Mouse (Mus musculus): ENCODE measurements at regions not wholly inside any gene's neighbourhood (a gene's known extent, or its start where the extent isn't known, plus 50 kb on each side); places are given as distances from the start of the nearest gene placed in this dataset.
"Not testable (repeated sequence)": the region's sequence is repeated elsewhere in the genome, so short reads cannot be mapped to it uniquely, and the experiment has no call there.

DNA sequence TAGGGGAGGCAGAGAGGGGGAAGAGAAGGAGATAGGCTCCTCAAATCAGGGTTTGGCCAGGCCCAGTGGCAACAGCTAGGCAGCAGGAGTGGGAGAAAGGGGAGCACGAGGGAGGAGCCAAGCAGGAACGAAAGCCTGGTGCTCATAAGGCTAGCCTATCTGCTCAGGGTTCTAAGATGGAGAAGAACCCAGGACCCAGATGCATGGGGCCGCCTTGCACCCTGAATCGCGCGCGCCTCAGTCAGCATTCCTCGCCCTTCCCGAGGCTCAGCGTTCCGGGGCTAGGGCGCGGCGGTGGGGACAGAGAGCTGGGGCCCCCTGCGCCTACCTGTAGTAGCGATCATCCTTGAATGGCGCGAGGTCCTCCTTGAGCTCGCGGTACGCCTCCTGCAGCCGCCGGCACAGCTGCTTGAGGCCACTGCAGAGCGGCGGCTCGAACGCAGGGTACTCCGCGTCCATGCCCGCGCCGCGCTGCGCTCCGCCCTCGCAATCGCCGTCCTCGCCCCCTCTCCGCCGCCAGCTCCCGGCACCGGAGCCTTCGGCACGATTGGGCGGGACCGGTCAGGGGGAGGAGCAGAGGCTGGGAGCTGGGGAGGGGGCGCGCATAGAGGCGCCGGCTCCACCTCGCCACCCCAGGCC, 60.1 kb downstream of the Dynlt1b start:
- DNase-seq (ENCODE audit: low spot score) = not testable (repeated sequence)

DNA sequence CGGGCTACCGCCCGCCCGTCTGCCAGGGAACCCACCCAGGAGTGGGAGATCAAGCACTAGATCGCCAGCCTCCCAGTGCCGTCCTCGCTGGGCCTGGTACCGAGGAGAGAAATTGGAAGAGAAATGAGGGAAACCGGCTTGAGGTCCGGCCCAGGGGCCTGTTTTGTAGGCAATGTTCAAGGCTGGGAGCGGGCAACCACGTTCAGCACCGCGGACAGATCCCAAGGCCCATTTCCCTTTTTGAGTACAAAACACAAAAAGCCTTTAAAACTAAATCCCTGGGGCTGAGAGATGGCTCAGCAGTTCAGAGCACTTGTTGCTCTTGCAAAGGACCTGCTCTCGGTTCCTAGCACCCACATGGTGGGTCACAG, 60.6 kb downstream of the Dynlt1b start:
- DNase-seq (ENCODE audit: low spot score) = not testable (repeated sequence)

DNA sequence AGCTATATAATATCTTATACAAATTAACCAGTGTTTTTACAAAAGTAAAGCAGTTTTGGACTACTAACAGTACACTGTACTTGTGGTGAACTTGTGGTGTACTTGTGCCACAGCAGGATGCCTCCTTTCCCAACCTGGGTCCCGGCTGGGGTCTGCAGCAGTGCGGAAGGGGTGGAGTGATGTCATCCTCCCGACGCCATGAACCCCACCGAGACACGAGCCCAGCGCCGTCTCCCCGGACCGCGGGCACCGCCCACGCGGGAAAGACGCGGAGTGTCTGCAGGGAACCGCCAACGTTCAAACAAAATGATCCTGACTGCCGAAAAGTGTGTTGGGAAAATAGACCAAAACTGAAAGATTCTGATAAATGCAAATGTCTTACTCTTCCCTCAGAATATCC, 62.6 kb downstream of the Dynlt1b start:
- DNase-seq (ENCODE audit: low spot score) = not testable (repeated sequence)

DNA sequence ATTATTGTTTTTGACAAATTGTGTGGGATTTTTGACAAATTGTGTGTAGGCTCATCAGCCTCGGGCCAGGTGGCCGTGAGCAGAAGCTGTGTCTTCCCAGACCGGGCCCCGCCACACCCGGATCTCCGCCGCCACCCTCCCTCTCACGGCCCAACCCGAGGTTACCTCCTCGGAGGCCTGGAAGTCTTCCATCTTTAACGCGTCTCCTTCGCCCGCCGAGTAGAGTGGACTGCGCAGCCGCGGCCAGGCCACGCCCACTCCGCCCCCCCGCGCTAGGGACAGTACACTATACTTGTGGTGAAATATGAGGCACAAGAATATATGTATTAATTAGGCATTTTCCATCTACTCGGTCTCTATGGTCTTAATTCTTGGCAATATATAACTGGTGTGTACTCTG, 63.0 kb downstream of the Dynlt1b start:
- peak; percentile 63 for DNase-seq (ENCODE audit: low spot score)

DNA sequence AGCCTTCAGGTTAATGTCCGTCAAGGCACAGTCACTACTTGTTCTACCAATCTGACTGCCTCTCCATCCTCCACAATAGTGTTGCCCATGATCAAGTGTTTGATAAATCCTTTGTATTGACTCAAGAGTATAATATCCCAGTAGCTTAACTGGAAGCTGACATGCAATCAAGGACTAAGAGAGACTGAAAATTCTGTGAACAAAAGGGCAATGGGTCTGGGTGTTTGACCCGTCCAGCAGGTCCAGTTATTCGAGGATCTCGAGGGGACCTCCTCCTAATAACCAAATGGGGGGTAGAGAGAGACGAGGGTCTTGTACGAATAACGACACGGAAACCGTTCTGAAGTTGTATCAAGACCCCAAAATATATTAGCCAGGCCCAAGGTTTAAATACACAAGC, 66.6 kb downstream of the Dynlt1b start:
- DNase-seq (ENCODE audit: low spot score) = not testable (repeated sequence)

DNA sequence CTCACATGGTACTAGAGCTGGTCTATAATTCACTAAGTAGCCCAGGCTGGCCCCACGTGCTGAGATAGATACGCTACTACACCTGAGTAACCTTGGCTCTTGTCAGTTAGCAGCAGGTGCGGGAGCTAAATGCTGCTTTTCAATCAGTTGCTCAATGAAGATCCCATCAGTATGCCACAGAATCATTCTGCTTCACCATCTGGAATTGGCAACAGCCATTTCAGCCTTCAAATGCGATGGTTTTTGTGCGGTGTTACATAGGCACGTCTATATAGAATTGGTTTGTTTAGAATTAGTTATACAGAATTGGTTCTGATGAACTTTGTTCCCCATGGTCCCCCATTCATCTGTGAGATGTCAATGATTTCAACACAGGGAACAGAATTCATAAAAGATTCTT, 72.8 kb downstream of the Dynlt1b start:
- not testable (repeated sequence) for DNase-seq (ENCODE audit: low spot score)

DNA sequence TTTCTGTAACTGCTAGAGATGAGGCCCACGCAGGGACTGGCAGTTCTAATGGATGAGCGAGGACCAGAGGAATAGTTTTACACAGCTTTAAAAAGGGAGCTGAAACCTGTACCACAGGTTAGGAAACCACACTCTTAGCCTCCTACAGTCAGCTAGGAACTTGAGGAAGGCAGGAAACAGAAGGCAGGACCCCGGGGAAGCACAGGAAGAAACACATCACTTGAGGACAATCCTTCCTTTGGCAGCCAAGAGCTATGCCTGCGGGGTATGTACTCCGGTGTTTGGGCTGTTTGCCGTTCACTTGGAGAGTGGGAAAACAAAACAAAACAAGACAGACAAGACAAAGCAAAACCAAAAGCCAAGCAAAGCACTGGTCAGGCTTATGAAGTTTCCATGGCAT, 76.0 kb downstream of the Dynlt1b start:
- DNase-seq (ENCODE audit: low spot score) = not testable (repeated sequence)

DNA sequence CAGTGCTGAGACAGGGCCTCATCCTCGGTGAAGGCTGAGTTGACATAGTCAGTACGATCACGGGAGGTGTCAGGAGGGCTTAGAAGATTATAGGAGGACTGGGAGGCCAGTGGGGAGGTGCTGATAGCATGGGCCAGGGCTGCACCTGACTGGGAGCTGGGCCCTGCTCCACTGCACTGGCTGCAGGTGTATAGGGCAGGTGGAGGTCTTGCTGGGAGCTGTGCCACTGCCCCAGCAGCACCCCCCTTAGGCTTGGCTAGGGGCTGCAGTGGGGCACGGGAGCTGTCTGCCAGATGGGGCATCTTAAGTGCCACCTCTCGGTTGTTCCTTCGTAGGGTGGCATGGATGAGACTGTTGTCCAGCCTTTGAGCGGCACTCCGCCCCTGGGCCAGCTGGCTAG, 85.2 kb downstream of the Dynlt1b start:
- DNase-seq (ENCODE audit: low spot score) = not testable (repeated sequence)

DNA sequence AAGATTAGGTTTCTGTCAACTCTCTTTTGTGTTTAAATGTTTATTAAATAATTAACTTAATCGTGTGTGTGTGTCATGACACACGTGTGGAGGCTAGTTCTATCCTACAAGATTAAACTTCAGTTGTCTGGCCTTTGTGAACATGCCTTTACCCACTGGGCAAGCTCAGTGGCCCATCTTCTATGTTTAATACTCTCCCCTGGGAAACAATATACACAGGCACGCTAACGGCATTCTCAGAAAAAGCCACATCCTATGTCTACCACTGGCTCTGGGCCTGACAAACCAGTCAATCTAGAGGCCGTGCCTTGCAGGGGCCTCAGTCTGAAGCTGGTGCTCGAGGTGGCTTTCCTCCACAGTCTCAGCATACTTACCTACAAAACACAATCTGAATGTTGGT, 82.4 kb upstream of the Dynlt1c start:
- not testable (repeated sequence) for DNase-seq (ENCODE audit: low spot score)

DNA sequence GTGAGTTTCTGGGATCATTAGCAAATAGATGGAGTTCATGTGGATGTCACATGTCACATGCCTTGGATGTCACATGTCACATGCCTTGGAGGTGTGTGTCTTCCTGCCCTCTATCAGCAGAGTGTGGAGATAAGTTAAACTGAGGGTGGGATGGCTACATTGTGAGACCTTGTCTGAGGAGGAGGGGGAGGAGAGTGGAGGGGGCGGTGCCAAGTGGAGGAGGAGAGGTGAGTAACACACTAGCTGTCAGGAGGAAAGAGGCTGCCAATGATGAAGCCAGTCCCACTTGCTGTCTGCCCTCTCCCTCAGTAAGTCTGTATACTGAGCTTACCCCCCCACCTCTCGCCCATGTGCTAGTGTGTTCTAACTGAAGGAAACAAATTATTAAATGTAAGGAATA, 81.5 kb upstream of the Dynlt1c start:
- DNase-seq (ENCODE audit: low spot score) = not testable (repeated sequence)

DNA sequence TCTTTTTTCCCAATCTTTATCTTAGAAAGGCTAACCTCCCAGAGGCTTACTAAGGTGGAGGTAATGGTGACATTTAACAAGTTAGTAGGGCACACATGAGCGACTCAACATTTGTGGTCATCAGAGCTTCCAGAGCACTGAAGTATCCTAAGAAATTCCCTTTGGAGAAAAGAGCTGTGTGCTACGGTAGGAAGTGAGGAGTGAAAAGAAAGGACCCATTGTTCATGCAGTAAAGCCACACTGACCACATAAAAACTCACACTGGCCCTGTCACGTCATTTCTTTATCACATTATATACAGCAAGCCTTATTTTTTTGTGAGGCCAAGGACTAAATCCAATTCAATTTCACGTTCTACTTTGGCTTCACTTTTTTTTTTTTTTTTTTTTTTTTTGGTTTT, 80.7 kb upstream of the Dynlt1c start:
- not testable (repeated sequence) for DNase-seq (ENCODE audit: low spot score)

DNA sequence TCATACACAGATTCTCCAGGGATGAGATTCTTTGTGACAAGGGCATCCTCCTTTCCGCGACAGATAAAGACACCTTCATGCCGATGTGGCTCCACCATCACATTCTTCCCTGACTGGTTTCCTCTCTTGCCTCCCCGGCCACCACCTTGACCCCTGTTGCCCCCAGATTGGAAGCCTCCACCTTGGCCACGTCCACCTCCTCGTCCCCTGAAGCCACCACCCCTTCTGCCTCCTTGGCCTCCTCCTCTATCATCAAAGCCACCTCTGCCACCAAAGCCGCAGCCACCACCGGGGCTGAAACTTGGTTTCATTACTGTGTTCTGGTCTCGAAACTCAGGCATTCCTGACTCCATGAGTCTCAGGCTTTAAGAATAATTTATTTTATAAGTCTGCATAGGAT, 79.3 kb upstream of the Dynlt1c start:
- not testable (repeated sequence) for DNase-seq (ENCODE audit: low spot score)

DNA sequence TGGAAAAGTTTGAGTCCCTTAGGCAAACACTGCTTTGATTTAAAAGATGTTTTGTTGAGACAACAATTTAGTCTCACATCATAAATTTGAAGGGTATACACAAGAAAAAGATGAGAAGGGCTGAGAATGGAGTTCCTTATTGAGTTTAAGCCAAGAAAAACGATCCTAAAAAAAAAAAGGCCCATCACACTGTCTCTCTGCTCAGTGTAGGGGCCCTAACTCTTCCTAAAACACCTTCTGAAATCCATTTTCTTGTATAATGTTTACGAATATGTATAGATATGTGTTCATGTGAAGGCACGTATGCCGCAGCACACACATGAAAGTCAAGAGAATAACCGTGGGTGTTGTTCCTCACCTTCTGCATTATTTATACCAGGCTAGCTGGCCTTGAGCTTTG, 62.7 kb upstream of the Dynlt1c start:
- not testable (repeated sequence) for DNase-seq (ENCODE audit: low spot score)

DNA sequence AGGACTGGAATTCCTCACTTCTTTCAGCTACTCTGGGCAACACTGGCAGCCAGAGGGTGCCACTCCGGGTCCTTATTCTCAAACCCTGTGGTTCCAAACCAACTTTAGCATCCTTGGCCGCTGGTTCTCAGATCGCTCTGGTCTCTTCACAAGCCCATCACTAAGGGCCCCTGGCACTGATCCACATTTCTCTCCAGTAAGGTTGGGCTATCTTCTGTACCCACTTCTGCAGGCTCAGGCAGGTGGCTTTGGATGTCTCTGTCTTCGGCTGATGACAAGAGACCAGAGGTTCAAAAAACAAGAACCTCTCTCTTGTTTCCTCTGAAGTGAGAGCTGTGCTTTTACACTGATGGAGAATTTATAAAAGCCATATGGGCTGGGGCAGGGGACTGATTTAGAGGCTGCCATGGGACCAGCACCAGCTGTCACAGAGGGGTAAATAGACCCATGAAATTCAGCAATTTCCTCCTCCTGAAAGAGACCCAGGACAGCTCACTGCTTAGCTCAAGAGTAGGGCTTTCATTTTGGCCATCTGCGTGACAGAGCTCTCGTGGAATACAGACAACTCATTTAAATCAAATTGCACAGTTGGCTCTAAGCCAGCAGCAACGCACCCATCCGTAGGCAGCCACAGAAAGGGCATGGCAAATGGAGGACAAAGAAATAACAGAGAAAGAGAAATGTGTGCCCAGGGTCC, 54.3 kb upstream of the Dynlt1c start:
- DNase-seq (ENCODE audit: low spot score) = not testable (repeated sequence)

DNA sequence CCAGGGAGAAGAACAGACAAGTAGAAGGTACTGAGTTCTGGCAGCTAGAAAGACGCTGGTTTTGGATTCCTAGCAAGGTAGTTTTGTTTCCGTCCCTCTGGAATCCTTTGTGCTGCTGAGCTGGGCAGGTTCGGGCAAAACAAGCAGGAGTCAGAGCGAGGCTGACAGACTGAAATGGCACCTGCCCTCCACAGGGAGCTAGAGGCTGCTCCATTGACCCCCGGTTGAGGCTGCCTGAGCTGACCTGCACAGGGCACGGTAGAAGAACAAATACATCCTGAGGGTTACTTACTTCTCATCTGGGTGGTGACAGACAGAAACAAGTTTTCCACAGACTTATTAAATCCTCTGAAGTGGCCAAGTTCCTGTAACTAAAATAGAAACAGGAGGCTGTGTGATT, 53.5 kb upstream of the Dynlt1c start:
- DNase-seq (ENCODE audit: low spot score) = not testable (repeated sequence)

Data from ovary, postnatal 10 days (tissue).